Mouse (Mus musculus): ENCODE results near the gene Arhgap23. TPM values are rescaled to one million over a fixed set of nuclear protein-coding genes. Genes with fewer than 3 reads are reported as not detected.

Gene Arhgap23
- polyA plus RNA-seq, 1 experiment from 2014 or later: 3.1 TPM

DNA sequence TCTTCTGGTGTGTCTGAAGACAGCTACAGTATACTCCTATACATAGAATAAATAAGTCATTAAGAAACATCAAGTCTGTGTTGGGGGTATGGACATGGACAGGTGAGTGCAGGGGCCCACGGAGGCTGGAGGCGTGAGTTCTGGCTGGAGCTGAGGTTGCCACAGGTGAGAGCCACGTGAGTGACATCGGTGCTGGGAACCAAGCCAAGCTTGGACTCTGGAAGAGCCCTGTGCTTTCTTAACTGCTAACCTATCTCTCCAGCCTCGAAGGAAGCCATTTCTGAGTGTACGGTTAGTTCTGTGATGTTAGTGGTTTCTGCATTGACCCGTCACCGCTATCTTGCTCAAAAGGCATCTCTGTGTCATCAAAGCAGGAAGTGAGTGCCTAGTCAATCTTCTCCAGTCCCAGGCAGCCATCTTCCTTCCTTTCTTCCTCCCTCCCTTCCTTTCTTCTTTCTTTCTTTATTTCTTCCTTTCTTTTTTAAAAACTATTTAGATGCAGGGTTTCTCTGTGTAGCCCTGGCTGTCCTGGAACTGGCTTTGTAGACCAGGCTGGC is 17.7 kb downstream of the Arhgap23 start:
- H3K36me3 ChIP-seq (replicated peaks; ENCODE audit: control insufficient read depth, insufficient read depth, low read depth, low read length): no peaks in the 10 kb centered on the region
- no peak overlapping the region for H3K4me2 ChIP-seq (ENCODE audit: low read depth, low read length)
- no peaks in the 10 kb centered on the region for H3K27me3 ChIP-seq (ENCODE audit: control insufficient read depth, insufficient read depth, low read length)
- H3K4me1 ChIP-seq (ENCODE audit: control insufficient read depth, insufficient read depth, low read length): peaks cover 8% of the 10 kb centered on the region
- whole genome bisulfite sequencing: 92% methylated on average over 8 of the region's 8 CpGs
- H3K4me3 ChIP-seq (ENCODE audit: low read depth, low read length): no peak overlapping the region
- H3K27ac ChIP-seq (replicated peaks; ENCODE audit: low read depth, low read length): no peak overlapping the region
- no peaks in the 10 kb centered on the region for H3K9me3 ChIP-seq (replicated peaks; ENCODE audit: control insufficient read depth, low read length)
- ATAC-seq (replicated peaks; ENCODE audit: insufficient number of reproducible peaks, low FRiP score, low TSS enrichment, low read depth) (no peak), DNase-seq (ENCODE audit: low spot score) (no peak)
- H3K9ac ChIP-seq (replicated peaks; ENCODE audit: low read length): no peak overlapping the region

- Histone ChIP-seq H3K36me3 (replicated peaks; ENCODE audit: control insufficient read depth, insufficient read depth, low read depth, low read length) (no peaks in the 10 kb centered on the region), H3K4me1 (ENCODE audit: control insufficient read depth, insufficient read depth, low read length) (peaks cover 7% of the 10 kb centered on the region), H3K9ac (replicated peaks; ENCODE audit: low read length) (no peak overlapping the region), H3K27me3 (ENCODE audit: control insufficient read depth, insufficient read depth, low read length) (no peaks in the 10 kb centered on the region), H3K9me3 (replicated peaks; ENCODE audit: control insufficient read depth, low read length) (no peaks in the 10 kb centered on the region), H3K4me3 (ENCODE audit: low read depth, low read length) (no peak overlapping the region), H3K4me2 (ENCODE audit: low read depth, low read length) (no peak overlapping the region), H3K27ac (replicated peaks; ENCODE audit: low read depth, low read length) (no peak overlapping the region)
- ATAC-seq (replicated peaks; ENCODE audit: insufficient number of reproducible peaks, low FRiP score, low TSS enrichment, low read depth) (no peak), DNase-seq (ENCODE audit: low spot score) (no peak)
- WGBS: 74% methylated on average over 8 of the region's 8 CpGs
Measured at GRCm38 (mm10) chr11:97434121-97434520, 18.8 kb downstream of the Arhgap23 start.

DNA sequence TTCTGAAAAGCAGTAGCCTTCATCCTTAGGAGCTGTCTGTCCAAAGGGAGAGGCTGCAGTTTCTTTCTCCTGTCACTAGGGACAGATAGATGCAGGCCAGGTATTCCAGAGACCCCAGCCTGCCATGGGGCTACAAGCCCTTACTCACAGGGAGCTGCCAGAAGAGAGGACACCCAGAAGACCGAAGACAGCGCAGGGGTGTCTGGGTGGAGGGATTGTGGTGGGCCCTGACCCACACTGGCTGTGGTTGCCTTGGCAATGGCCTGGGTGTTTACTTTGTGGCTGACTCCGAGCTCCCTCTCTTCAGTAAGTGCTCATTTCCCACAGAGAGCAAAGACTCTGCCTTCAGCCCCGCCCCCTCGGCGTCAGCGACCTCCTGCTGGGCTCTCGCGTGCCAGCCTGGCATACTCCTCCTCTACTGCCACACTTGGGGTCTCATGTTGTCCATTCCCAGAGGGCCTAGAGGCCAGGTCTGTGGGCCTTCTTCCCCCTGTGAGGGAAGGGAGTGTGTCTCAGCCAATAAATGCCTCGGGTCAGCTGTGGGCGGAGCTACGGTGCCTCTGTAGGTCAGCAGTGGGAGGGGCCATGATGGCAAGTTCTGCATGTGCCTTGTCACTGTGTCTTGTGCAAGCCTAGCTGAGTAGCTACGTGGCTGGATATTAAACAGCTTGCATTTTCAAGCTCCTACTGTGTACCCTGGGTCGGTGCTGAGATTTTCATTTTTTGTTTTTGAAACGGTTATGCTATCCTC is 19.5 kb downstream of the Arhgap23 start:
- peak overlapping the region; percentile 43; the same call in 1 of the 2 replicates for H3K27ac ChIP-seq (replicated peaks; ENCODE audit: low read depth, low read length)
- peak overlapping the region; percentile 56 for H3K4me2 ChIP-seq (ENCODE audit: low read depth, low read length)
- WGBS: 4% methylated on average over 15 of the region's 15 CpGs
- H3K36me3 ChIP-seq (replicated peaks; ENCODE audit: control insufficient read depth, insufficient read depth, low read depth, low read length): no peaks in the 10 kb centered on the region
- peaks cover 3% of the 10 kb centered on the region; the same call in 1 of the 2 replicates for H3K27me3 ChIP-seq (ENCODE audit: control insufficient read depth, insufficient read depth, low read length)
- DNase-seq (ENCODE audit: low spot score): peak; percentile 81
- H3K4me3 ChIP-seq (ENCODE audit: low read depth, low read length): peak overlapping the region; percentile 37
- H3K4me1 ChIP-seq (ENCODE audit: control insufficient read depth, insufficient read depth, low read length): peaks cover 8% of the 10 kb centered on the region
- H3K9me3 ChIP-seq (replicated peaks; ENCODE audit: control insufficient read depth, low read length): no peaks in the 10 kb centered on the region
- H3K9ac ChIP-seq (replicated peaks; ENCODE audit: low read length): no peak overlapping the region
- ATAC-seq (replicated peaks; ENCODE audit: insufficient number of reproducible peaks, low FRiP score, low TSS enrichment, low read depth): peak; percentile 36; the same call in 1 of the 2 replicates

GRCm38 (mm10) chr11:97435808-97436491 is 20.6 kb downstream of the Arhgap23 start:
- Histone ChIP-seq H3K27ac (replicated peaks; ENCODE audit: low read depth, low read length) (peak overlapping the region; percentile 31; the same call in 1 of the 2 replicates), H3K9ac (replicated peaks; ENCODE audit: low read length) (no peak overlapping the region), H3K4me3 (ENCODE audit: low read depth, low read length) (no peak overlapping the region), H3K27me3 (ENCODE audit: control insufficient read depth, insufficient read depth, low read length) (peaks cover 7% of the 10 kb centered on the region; the same call in 1 of the 2 replicates), H3K36me3 (replicated peaks; ENCODE audit: control insufficient read depth, insufficient read depth, low read depth, low read length) (no peaks in the 10 kb centered on the region), H3K4me2 (ENCODE audit: low read depth, low read length) (no peak overlapping the region), H3K4me1 (ENCODE audit: control insufficient read depth, insufficient read depth, low read length) (peaks cover 17% of the 10 kb centered on the region), H3K9me3 (replicated peaks; ENCODE audit: control insufficient read depth, low read length) (no peaks in the 10 kb centered on the region)
- ATAC-seq (replicated peaks; ENCODE audit: insufficient number of reproducible peaks, low FRiP score, low TSS enrichment, low read depth) (no peak), DNase-seq (ENCODE audit: low spot score) (peak; percentile 33)
- 47% methylated on average over 13 of the region's 13 CpGs for WGBS

- H3K4me1 ChIP-seq (ENCODE audit: control insufficient read depth, insufficient read depth, low read length): peaks cover 27% of the 10 kb centered on the region
- DNase-seq (ENCODE audit: low spot score): peak; percentile 79
- peak overlapping the region; percentile 21 for H3K4me2 ChIP-seq (ENCODE audit: low read depth, low read length)
- peak overlapping the region; percentile 52; the same call in 1 of the 2 replicates for H3K27ac ChIP-seq (replicated peaks; ENCODE audit: low read depth, low read length)
- WGBS: 9% methylated on average over 5 of the region's 5 CpGs
- peak overlapping the region; percentile 9; the same call in 1 of the 2 replicates for H3K9ac ChIP-seq (replicated peaks; ENCODE audit: low read length)
- no peak for ATAC-seq (replicated peaks; ENCODE audit: insufficient number of reproducible peaks, low FRiP score, low TSS enrichment, low read depth)
- H3K9me3 ChIP-seq (replicated peaks; ENCODE audit: control insufficient read depth, low read length): no peaks in the 10 kb centered on the region
- no peaks in the 10 kb centered on the region for H3K36me3 ChIP-seq (replicated peaks; ENCODE audit: control insufficient read depth, insufficient read depth, low read depth, low read length)
- peaks cover 7% of the 10 kb centered on the region; the same call in 1 of the 2 replicates for H3K27me3 ChIP-seq (ENCODE audit: control insufficient read depth, insufficient read depth, low read length)
- no peak overlapping the region for H3K4me3 ChIP-seq (ENCODE audit: low read depth, low read length)
Measured at GRCm38 (mm10) chr11:97437745-97438144, 22.4 kb downstream of the Arhgap23 start.

DNA sequence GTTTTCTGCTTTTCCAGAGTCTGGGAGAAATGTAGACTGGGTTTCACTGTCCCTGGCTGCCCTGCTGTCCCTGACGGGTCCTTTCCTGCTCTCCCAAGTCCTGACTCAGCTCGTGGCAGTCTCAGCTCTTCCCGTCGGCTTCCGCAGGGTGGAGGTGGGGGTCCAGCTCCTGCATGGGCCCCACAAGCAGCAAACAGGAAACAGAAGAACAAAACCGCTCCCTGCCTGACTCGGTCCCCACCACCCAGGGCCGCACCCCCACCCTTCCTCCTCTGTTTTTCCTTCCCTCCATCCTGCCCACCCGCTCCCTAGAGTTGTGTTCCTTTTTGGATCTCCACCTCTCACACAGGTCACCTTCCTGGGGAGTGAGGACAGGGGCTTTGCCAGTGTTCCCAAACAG is 23.5 kb downstream of the Arhgap23 start:
- Histone ChIP-seq H3K9ac (replicated peaks; ENCODE audit: low read length) (0 out of 2 replicates have a peak overlapping the region, but pooled peaks have one; percentile 19), H3K4me1 (ENCODE audit: control insufficient read depth, insufficient read depth, low read length) (peaks cover 27% of the 10 kb centered on the region), H3K9me3 (replicated peaks; ENCODE audit: control insufficient read depth, low read length) (no peaks in the 10 kb centered on the region), H3K27me3 (ENCODE audit: control insufficient read depth, insufficient read depth, low read length) (peaks cover 7% of the 10 kb centered on the region; the same call in 1 of the 2 replicates), H3K36me3 (replicated peaks; ENCODE audit: control insufficient read depth, insufficient read depth, low read depth, low read length) (no peaks in the 10 kb centered on the region), H3K4me2 (ENCODE audit: low read depth, low read length) (no peak overlapping the region), H3K4me3 (ENCODE audit: low read depth, low read length) (no peak overlapping the region), H3K27ac (replicated peaks; ENCODE audit: low read depth, low read length) (no peak overlapping the region)
- DNase-seq (ENCODE audit: low spot score): no peak
- no peak for ATAC-seq (replicated peaks; ENCODE audit: insufficient number of reproducible peaks, low FRiP score, low TSS enrichment, low read depth)
- 30% methylated on average over 9 of the region's 9 CpGs for WGBS

DNA sequence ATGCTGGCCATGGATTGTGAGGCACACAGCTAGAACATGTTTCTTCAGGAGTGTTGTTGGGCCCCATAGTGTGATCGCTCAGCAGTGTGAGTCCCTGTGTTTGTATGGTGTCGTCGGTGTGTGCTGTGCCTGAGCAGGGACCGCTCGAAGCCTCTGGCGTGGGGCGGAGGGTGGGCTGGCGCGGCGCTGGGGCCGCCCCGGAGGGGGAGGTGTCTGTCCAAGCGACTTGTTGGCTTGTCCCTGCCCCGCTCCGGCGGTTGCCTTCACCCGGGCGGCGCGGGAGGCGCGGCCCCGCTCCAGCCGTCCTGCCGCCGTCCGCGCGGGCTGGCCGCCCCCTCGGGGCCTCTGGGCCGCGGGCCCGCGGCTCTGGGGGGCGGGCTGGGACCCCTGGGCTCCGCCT is 24.6 kb downstream of the Arhgap23 start:
- peaks cover 7% of the 10 kb centered on the region; the same call in 1 of the 2 replicates for H3K27me3 ChIP-seq (ENCODE audit: control insufficient read depth, insufficient read depth, low read length)
- peak; percentile 60 for DNase-seq (ENCODE audit: low spot score)
- 4% methylated on average over 17 of the region's 37 CpGs for WGBS

More for the DNA sequence above, 24.6 kb downstream of the Arhgap23 start:
- peak overlapping the region; percentile 56; the same call in 1 of the 2 replicates for H3K27ac ChIP-seq (replicated peaks; ENCODE audit: low read depth, low read length)
- peak overlapping the region; percentile 74 for H3K9ac ChIP-seq (replicated peaks; ENCODE audit: low read length)
- H3K9me3 ChIP-seq (replicated peaks; ENCODE audit: control insufficient read depth, low read length): no peaks in the 10 kb centered on the region
- H3K36me3 ChIP-seq (replicated peaks; ENCODE audit: control insufficient read depth, insufficient read depth, low read depth, low read length): peaks cover 2% of the 10 kb centered on the region
- peak overlapping the region; percentile 85 for H3K4me2 ChIP-seq (ENCODE audit: low read depth, low read length)
- H3K4me1 ChIP-seq (ENCODE audit: control insufficient read depth, insufficient read depth, low read length): peaks cover 27% of the 10 kb centered on the region
- no peak for ATAC-seq (replicated peaks; ENCODE audit: insufficient number of reproducible peaks, low FRiP score, low TSS enrichment, low read depth)
- H3K4me3 ChIP-seq (ENCODE audit: low read depth, low read length): peak overlapping the region; percentile 56

All from embryonic facial prominence, embryonic 11.5 days (tissue).